Mouse (Mus musculus): Measurements from ENCODE around the gene Nop10. TPM values are rescaled to one million over a fixed set of nuclear protein-coding genes. Genes with fewer than 3 reads are reported as not detected.

Nop10 gene
- total RNA-seq, 2 experiments from 2014 or later: 72.0 to 74.7 TPM

DNA sequence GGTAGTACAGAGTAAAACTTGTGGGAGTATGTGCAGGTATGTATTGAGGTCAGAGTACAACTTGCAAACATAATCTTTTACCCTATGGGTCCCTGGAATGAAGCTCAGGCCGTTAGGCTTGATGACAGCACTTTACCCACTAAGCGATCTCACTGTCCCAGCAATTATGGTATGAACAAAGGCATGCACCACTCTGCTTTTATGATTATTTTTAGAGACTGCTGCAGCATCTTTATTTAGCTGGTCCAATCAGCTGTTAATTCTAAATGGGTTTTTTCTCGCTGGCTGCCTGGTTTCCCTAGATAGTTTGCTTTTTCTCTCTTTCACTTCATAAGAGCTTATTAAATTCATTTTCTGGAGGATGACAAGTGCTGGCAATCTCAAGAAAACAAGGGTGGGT is 34.5 kb downstream of the Nop10 start:
- no peak for DNase-seq (ENCODE audit: extremely low spot score in 1 of 2, low spot score in 2 of 2)
- intact Hi-C loops (cut with DNase I): no loop called here

DNA sequence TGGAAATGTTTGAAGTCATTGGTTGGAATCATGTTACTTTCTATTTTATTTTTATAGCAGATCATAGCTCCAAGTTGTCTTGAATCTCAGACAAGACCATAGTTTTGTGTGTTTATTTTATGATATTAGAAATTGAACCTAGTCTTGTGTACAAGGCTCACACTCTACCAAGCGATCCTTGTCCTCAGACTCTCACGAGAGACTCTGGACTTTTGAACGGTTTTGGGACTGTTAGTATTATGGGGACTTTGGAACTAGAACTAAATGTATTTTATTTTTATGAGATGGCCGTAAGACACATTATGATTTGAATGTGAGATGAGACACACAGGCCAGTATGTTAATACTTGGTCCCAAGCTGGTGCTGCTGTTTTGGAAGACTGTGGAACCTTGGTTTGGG is 36.5 kb downstream of the Nop10 start:
- intact Hi-C loops (cut with DNase I): no loop called here

DNA sequence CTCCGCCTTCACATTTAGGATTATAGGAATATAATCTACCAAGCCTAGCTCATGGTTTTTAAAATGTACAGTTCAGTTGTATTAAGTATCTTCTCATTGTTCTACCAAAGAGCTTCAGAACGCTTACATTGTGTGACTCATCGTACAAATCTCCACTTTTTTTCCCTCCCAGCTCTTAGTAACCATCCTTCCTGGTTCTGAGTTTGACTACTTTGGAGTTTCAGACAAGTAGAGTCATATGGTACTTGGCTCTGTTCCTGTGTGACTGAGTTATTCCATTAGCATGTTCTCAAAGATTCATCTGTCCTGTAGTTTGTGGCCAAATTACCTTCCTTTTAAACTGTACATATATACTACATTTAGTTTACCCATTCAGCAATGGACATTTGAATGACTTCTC is 46.9 kb downstream of the Nop10 start:
- DNase-seq (ENCODE audit: extremely low spot score in 1 of 2, low spot score in 2 of 2): no peak
- intact Hi-C loops (cut with DNase I): no loop called here

More for the DNA sequence above, 36.5 kb downstream of the Nop10 start:
- DNase-seq (ENCODE audit: extremely low spot score in 1 of 2, low spot score in 2 of 2): no peak

DNA sequence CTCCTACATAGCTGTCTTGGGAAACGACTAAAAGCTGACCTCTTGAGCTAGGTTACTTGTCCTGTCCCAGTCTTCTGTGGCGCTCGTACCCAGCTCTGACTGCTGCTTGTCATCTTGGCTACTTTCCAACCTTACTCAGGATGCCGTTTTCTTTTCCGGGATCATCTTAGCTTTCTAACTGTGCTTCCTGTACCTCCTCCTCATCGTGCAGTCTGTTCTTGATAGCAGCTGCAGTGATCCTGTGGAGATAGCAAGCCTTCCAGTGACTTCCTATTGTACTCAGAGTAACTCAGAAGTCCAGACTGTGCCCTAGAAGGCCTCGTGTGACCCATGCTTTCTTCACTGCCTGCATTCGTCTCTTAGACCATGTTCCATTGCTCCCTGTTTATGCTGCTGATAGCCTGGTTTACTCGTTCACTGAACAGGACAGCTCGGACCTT is 47.5 kb downstream of the Nop10 start:
- no peak for DNase-seq (ENCODE audit: extremely low spot score in 1 of 2, low spot score in 2 of 2)
- intact Hi-C loops (cut with DNase I): no loop called here

Other genes with a start within 250 kb of the Nop10 start
- gene Olfr1310, start 249.2 kb upstream of the Nop10 start, total RNA-seq (2021): not detected
- gene Olfr1311, start 237.5 kb upstream of the Nop10 start, total RNA-seq (2021): not detected
- not detected for gene Olfr1312, start 211.7 kb upstream of the Nop10 start, total RNA-seq (2021)
- gene Olfr1313, start 184.1 kb upstream of the Nop10 start, total RNA-seq (2021): not detected
- not detected for gene Olfr1314, start 165.1 kb upstream of the Nop10 start, total RNA-seq (2021)
- not detected for gene Olfr1315-ps1, start 146.5 kb upstream of the Nop10 start, total RNA-seq (2021)
- not detected for gene Olfr1316, start 126.9 kb upstream of the Nop10 start, total RNA-seq (2021)
- not detected for gene Olfr1317, start 121.6 kb upstream of the Nop10 start, total RNA-seq (2021)
- not detected for gene Olfr1318, start 107.7 kb upstream of the Nop10 start, total RNA-seq (2021)
- gene Lpcat4, start 22.5 kb upstream of the Nop10 start, total RNA-seq (2021): 10 to 100 TPM; 77.4 to 82.7 TPM
- gene Nutm1, start 2.6 kb upstream of the Nop10 start, total RNA-seq (2021): not detected
- gene Slc12a6, start 3.9 kb downstream of the Nop10 start, total RNA-seq (2021): 10 to 100 TPM; 92.8 to 96.6 TPM
- gene Gm21985, start 4.4 kb downstream of the Nop10 start, total RNA-seq (2021): 1 to 10 TPM; 1.2 to 3.6 TPM
- 100 to 1,000 TPM; 165 to 172 TPM for gene Emc4, start 106.1 kb downstream of the Nop10 start, total RNA-seq (2021)
- 10 to 100 TPM; 15.4 to 17.3 TPM for gene Katnbl1, start 117.3 kb downstream of the Nop10 start, total RNA-seq (2021)
- gene Emc7, start 193.1 kb downstream of the Nop10 start, total RNA-seq (2021): 10 to 100 TPM; 37.5 to 38.2 TPM
- 1 to 10 TPM; 1.8 to 3.1 TPM for gene Chrm5, start 218.8 kb downstream of the Nop10 start, total RNA-seq (2021)
- gene Aven, start 231.0 kb downstream of the Nop10 start, total RNA-seq (2021): 10 to 100 TPM in 1 of 2 experiments, 1 to 10 TPM in 1; 9.6 to 11.4 TPM